ENCODE assay signal across 16 mouse cellular contexts in genomic region chr6:147266466-147266865, GRCm38 (mm10).
"Had no signal": no experiment of that assay in that cellular context is flagged by ENCODE, and none has a peak within 500 bp of the region (broad histone marks: within the 10 kb centered on the region; RNA-seq: fewer than 3 reads in every experiment).

No protein-coding gene starts in this region.

- H3K9me3 ChIP-seq: neural tube, embryonic 13.5 days; neural tube, embryonic 15.5 days; stomach, embryonic 15.5 days had no signal

- H3K4me2 ChIP-seq: neural tube, embryonic 13.5 days; neural tube, embryonic 15.5 days; stomach, embryonic 15.5 days had no signal

- H3K4me3 ChIP-seq: neural tube, embryonic 13.5 days; neural tube, embryonic 15.5 days; stomach, embryonic 15.5 days had no signal

- H3K27ac ChIP-seq: neural tube, embryonic 13.5 days; neural tube, embryonic 15.5 days; stomach, embryonic 15.5 days; stomach, postnatal 0 days had no signal

- DNase-seq: retina, postnatal 1 day; right cerebral cortex, adult 18-20 months; right cerebral cortex, postnatal 14 days; right cerebral cortex, postnatal 25 days; right cerebral cortex, postnatal 4 days; spleen, adult 18-20 months; thymus, adult 18-20 months; thymus, adult 2 months; thymus, postnatal 14 days; thymus, postnatal 25 days; thymus, postnatal 36 days; thymus, postnatal 4 days had no signal

- H3K9ac ChIP-seq: neural tube, embryonic 13.5 days; neural tube, embryonic 15.5 days; stomach, embryonic 15.5 days had no signal

- H3K36me3 ChIP-seq: neural tube, embryonic 13.5 days; neural tube, embryonic 15.5 days; stomach, embryonic 15.5 days had no signal
